Mouse (Mus musculus) forebrain, embryonic 15.5 days (tissue): ENCODE measurements around the gene Gm10135. TPM values are rescaled to one million over a fixed set of nuclear protein-coding genes. Genes with fewer than 3 reads are reported as not detected.
A peak's percentile ranks its signal among the peaks of the same experiment; 100 is the strongest.
"Not testable (repeated sequence)": the region's sequence is repeated elsewhere in the genome, so short reads cannot be mapped to it uniquely, and the experiment has no call there.

Experiments
- ATAC-seq: fragments of 200-750 bp; cut with Nextera tagmentation; replicated peaks from 2 replicates; pipeline ENCODE4 v1.8.0; 2017; ENCODE audit warnings: mild to moderate bottlenecking, moderate TSS enrichment, moderate library complexity
- H3K27ac ChIP-seq: fragments of 300-500 bp; sonication (generic); replicated peaks from 2 replicates; pipeline ENCODE4 v1.5.1; 2015; ENCODE audit warnings: mild to moderate bottlenecking, inconsistent platforms
- H3K27me3 ChIP-seq: fragments of 300-500 bp; sonication (generic); 2 replicates; pipeline ENCODE4 v1.6.1; 2015; ENCODE audit warnings: inconsistent platforms
- H3K36me3 ChIP-seq: fragments of 300-500 bp; sonication (generic); 2 replicates; pipeline ENCODE4 v1.6.1; 2015; ENCODE audit warnings: mild to moderate bottlenecking, inconsistent platforms
- H3K4me1 ChIP-seq: fragments of 300-500 bp; sonication (generic); 2 replicates; pipeline ENCODE4 v1.6.1; 2015; ENCODE audit warnings: inconsistent platforms
- H3K4me2 ChIP-seq: fragments of 300-500 bp; sonication (generic); replicated peaks from 2 replicates; pipeline ENCODE4 v1.6.1; 2015; ENCODE audit warnings: mild to moderate bottlenecking, inconsistent platforms
- H3K4me3 ChIP-seq: fragments of 300-500 bp; sonication (generic); 2 replicates; pipeline ENCODE4 v1.5.1; 2015; ENCODE audit warnings: mild to moderate bottlenecking, inconsistent platforms
- H3K9ac ChIP-seq: fragments of 300-500 bp; sonication (generic); replicated peaks from 2 replicates; pipeline ENCODE4 v1.6.1; 2015; ENCODE audit warnings: mild to moderate bottlenecking, inconsistent platforms
- H3K9me3 ChIP-seq: fragments of 300-500 bp; sonication (generic); 2 replicates; pipeline ENCODE4 v1.6.1; 2016; ENCODE audit warnings: inconsistent platforms
- WGBS: fragments of 180-500 bp; shearing (Covaris S2); methylation state at CpG from one replicate; pipeline ENCODE4 v1.1.7; 2015; ENCODE audit warnings: mixed read lengths; 5-methylcytosine and 5-hydroxymethylcytosine counted together
- polyA plus RNA-seq: library from polyadenylated mRNA; unstranded; fragments of >200 nt; fragmentation: Nextera tagmentation; extraction: Ambion mirVana; gene quantifications from 2 replicates; pipeline ENCODE4 v1.2.1, GENCODE M21; 2015

Gene Gm10135
- polyA plus RNA-seq, result not detected in 2 replicates

- no peak within 1 kb of the TSS for H3K4me2 ChIP-seq
- no peaks in the 10 kb centered on the region for H3K27me3 ChIP-seq
- 98% methylated on average over 7 of the region's 7 CpGs for WGBS
- no peak within 1 kb of the TSS for H3K4me3 ChIP-seq
- no peak within 1 kb of the TSS for H3K27ac ChIP-seq
- peaks cover 28% of the 10 kb centered on the region for H3K36me3 ChIP-seq
- ATAC-seq, result no peak
- no peaks in the 10 kb centered on the region for H3K9me3 ChIP-seq
- H3K4me1 ChIP-seq, result no peaks in the 10 kb centered on the region
- H3K9ac ChIP-seq, result no peak within 1 kb of the TSS
These were observed at the start of gene Gm10135 for GRCm38 (mm10) chr5:72974602-72975001. TSS of gene Gm10135 (minus strand) at chr5:72974702.

GRCm38 (mm10) chr5:73023801-73024200 is 49.3 kb upstream of the Gm10135 start:
- no peak overlapping the region for H3K9ac ChIP-seq
- no peaks in the 10 kb centered on the region for H3K4me1 ChIP-seq
- no peak overlapping the region for H3K27ac ChIP-seq
- no peak overlapping the region for H3K4me2 ChIP-seq
- H3K9me3 ChIP-seq, result no peaks in the 10 kb centered on the region
- H3K27me3 ChIP-seq, result no peaks in the 10 kb centered on the region
- no peak overlapping the region for H3K4me3 ChIP-seq
- ATAC-seq, result no peak
- peaks cover 42% of the 10 kb centered on the region for H3K36me3 ChIP-seq
- 91% methylated on average over 13 of the region's 13 CpGs for WGBS

GRCm38 (mm10) chr5:73014745-73015144 is 40.2 kb upstream of the Gm10135 start:
- WGBS, result 51% methylated on average over 9 of the region's 9 CpGs
- no peak overlapping the region for H3K4me2 ChIP-seq

GRCm38 (mm10) chr5:73013611-73014287 is 39.2 kb upstream of the Gm10135 start:
- Histone ChIP-seq H3K9ac (peak overlapping the region; percentile 48), H3K4me2 (peak overlapping the region; percentile 72), H3K4me3 (peak overlapping the region; percentile 41)
- WGBS, result 2% methylated on average over 44 of the region's 65 CpGs
- not testable (repeated sequence) for H3K9me3 ChIP-seq, H3K27me3 ChIP-seq, H3K36me3 ChIP-seq, H3K27ac ChIP-seq, H3K4me1 ChIP-seq
- peak; percentile 75 for ATAC-seq

More at GRCm38 (mm10) chr5:73014745-73015144, 40.2 kb upstream of the Gm10135 start:
- H3K36me3 ChIP-seq, result no peaks in the 10 kb centered on the region
- H3K9ac ChIP-seq, result no peak overlapping the region
- H3K4me3 ChIP-seq, result no peak overlapping the region
- no peaks in the 10 kb centered on the region for H3K9me3 ChIP-seq
- H3K27ac ChIP-seq, result no peak overlapping the region
- peaks cover 5% of the 10 kb centered on the region; the same call in 1 of the 2 replicates for H3K27me3 ChIP-seq
- peaks cover 6% of the 10 kb centered on the region for H3K4me1 ChIP-seq
- no peak for ATAC-seq

DNA sequence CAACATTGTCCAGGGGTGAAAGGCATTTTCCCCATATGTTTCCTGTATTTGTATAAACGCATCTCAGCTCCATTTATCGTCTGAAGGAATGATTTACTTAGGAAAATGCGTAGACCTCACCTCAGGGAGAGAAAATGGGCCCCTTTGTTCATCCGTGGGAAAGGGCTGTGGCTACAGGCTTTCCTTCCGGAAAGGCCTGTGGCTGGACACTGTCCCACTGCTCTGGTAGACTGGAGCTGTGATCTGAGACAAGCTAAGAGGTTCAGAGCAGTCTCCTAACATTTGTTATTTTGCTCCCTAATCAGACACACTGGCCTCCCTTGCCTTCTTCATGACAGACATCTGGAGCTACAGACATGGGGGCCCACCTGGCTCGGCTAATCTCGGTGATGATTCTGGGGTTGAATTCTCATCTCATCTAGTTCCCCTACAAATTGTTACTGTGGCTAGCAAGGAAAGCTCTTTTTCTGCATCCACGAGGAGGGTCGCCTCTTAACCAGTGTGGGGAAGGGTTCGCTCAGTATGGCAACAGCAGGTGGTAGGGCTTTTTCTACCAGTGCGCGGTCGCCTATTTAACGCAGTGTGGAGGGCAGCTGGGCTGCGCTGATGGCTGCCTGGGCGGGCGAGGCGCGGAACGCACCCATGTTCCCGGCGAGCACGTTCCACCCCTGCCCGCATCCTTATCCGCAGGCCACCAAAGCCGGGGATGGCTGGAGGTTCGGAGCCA is 38.5 kb upstream of the Gm10135 start:
- 24% methylated on average over 22 of the region's 27 CpGs for WGBS
- Histone ChIP-seq H3K4me2 (peak overlapping the region; percentile 72), H3K4me3 (peak overlapping the region; percentile 41)
- not testable (repeated sequence) for H3K27ac ChIP-seq, H3K36me3 ChIP-seq, H3K9ac ChIP-seq, H3K4me1 ChIP-seq, H3K9me3 ChIP-seq, H3K27me3 ChIP-seq
- peak; percentile 61 for ATAC-seq

DNA sequence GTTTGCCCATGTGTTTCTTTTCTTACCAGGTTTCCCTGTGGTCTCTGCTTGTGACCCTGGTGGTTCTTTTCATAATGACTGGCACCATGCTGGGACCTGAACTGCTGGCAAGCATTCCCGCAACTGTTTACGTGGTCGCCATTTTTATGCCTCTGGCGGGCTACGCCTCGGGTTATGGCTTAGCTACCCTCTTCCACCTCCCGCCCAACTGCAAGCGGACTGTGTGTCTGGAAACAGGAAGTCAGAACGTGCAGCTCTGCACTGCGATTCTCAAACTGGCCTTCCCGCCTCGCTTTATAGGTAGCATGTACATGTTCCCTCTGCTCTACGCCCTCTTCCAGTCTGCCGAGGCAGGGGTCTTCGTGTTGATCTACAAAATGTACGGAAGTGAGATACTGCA is 37.3 kb upstream of the Gm10135 start:
- H3K4me2 ChIP-seq, H3K9me3 ChIP-seq, H3K27me3 ChIP-seq, H3K27ac ChIP-seq, H3K4me3 ChIP-seq, H3K9ac ChIP-seq, ATAC-seq, H3K36me3 ChIP-seq: not testable (repeated sequence)
- H3K4me1 ChIP-seq, result peaks cover 13% of the 10 kb centered on the region
- 94% methylated on average over 16 of the region's 16 CpGs for WGBS

DNA sequence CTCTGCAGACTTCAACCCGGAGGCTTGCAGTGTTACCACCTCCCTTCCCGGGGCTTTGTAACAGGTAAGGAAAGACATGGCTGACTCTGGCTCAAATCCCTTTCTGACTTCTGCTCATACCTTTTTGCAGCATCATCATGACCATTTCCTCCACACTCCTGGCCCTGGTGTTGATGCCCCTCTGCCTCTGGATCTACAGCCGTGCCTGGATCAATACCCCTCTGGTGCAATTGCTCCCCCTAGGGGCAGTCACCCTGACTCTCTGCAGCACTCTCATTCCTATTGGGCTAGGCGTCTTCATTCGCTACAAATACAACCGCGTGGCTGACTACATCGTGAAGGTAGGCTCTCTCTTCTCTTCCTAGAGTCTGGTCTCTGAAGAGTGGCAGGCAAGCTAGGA is 33.7 kb upstream of the Gm10135 start:
- H3K4me3 ChIP-seq, H3K27ac ChIP-seq, H3K4me2 ChIP-seq, H3K27me3 ChIP-seq, H3K9ac ChIP-seq, ATAC-seq, H3K9me3 ChIP-seq, H3K36me3 ChIP-seq: not testable (repeated sequence)
- H3K4me1 ChIP-seq, result peaks cover 10% of the 10 kb centered on the region; the same call in 1 of the 2 replicates
- WGBS, result 50% methylated on average over 8 of the region's 8 CpGs

- no peak; the same call in 1 of the 2 replicates for ATAC-seq
- Histone ChIP-seq H3K4me3 (peak overlapping the region; percentile 50), H3K27ac (no peak overlapping the region), H3K9ac (no peak overlapping the region; the same call in 1 of the 2 replicates), H3K9me3 (no peaks in the 10 kb centered on the region), H3K4me1 (peaks cover 10% of the 10 kb centered on the region; the same call in 1 of the 2 replicates), H3K36me3 (no peaks in the 10 kb centered on the region), H3K27me3 (peaks cover 5% of the 10 kb centered on the region; the same call in 1 of the 2 replicates), H3K4me2 (peak overlapping the region; percentile 80)
- 43% methylated on average over 5 of the region's 5 CpGs for WGBS
These were observed 33.1 kb upstream of the Gm10135 start for GRCm38 (mm10) chr5:73007582-73007959.

DNA sequence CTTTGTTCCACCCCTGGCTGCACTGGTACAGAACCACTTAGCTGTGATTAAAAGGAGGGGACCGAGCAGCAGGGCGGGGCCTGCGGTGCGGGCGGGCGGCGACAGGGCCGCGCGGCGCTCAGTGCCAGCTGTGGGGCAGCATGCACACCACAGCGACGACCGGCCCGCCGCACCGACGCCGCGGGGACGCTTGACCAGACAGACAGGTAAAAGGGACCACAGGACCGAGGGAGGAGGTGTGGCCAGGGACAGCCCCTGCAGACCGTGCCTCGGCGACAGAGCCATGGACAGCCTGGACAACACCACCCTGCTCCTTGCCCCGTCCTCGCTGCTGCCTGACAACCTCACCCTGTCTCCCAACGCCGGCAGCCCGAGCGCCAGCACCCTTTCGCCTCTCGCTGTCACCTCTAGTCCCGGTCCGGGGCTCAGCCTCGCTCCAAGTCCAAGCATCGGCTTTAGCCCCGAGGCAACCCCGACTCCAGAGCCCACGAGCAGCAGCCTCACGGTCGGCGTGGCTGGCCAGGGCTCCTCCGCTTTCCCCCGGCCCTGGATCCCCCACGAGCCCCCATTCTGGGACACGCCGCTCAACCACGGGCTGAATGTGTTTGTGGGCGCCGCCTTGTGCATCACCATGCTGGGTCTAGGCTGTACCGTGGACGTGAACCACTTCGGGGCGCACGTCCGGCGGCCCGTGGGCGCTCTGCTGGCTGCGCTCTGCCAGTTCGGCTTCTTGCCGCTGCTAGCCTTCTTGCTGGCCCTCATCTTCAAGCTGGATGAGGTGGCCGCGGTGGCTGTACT is 32.5 kb upstream of the Gm10135 start, which contains the start of gene Slc10a4:
Slc10a4 (plus strand) TSS at position 100 of the 798 bp plus-strand sequence.
- Histone ChIP-seq H3K4me1 (peaks cover 10% of the 10 kb centered on the region; the same call in 1 of the 2 replicates), H3K36me3 (no peaks in the 10 kb centered on the region), H3K4me3 (peak within 1 kb of the TSS; percentile 50), H3K4me2 (peak within 1 kb of the TSS; percentile 80), H3K27ac (no peak within 1 kb of the TSS), H3K27me3 (peaks cover 5% of the 10 kb centered on the region; the same call in 1 of the 2 replicates), H3K9ac (peak within 1 kb of the TSS; percentile 55), H3K9me3 (no peaks in the 10 kb centered on the region)
- ATAC-seq, result peak; percentile 94
- WGBS, result 9% methylated on average over 65 of the region's 65 CpGs

DNA sequence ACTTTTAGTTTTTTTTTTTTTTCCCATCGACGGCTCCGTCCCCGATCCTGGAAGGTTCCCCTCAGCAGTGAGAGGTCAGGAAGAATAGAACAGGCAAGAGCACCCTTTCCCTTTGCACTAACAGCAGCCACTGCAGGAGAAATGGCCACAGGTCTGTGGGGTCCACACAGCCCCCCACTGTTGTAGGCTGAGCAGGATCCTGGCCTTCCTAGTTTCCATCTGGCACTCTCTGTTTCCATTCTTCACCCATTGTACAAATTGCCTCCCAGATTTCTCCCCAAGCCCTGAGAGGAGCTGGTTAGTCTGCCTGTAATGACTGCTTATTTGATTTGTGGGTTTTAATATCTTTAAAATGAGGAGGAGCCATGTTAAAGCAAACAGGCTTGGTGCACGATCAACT is 29.5 kb upstream of the Gm10135 start:
- ATAC-seq, result no peak
- WGBS, result 93% methylated on average over 5 of the region's 5 CpGs
- no peaks in the 10 kb centered on the region for H3K9me3 ChIP-seq

DNA sequence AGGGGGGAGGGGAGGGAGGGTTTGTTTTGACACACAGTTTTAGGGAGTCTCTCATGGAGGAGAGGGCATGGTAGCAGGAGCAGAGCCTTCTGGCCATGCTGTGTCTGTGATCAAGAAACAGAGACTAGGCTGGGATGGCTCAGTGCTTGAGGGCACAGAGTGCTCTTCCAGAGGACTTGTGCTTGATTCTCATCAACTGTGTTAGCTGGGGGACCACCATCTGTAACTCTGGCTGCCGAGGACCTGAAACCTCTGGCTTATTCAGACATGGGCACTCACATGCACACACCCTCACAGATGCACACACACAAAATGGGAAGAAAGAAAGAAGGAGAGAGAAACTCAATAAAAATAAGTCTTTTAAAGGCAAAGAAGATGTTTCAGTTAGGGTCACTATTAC is 24.0 kb upstream of the Gm10135 start:
- H3K27me3 ChIP-seq, ATAC-seq: not testable (repeated sequence)
- 89% methylated on average over 1 of the region's 1 CpGs for WGBS

More for the DNA sequence above, 29.5 kb upstream of the Gm10135 start:
- Histone ChIP-seq H3K9ac (no peak overlapping the region), H3K27ac (no peak overlapping the region), H3K27me3 (peaks cover 5% of the 10 kb centered on the region; the same call in 1 of the 2 replicates), H3K4me2 (no peak overlapping the region), H3K4me3 (no peak overlapping the region), H3K4me1 (peaks cover 10% of the 10 kb centered on the region; the same call in 1 of the 2 replicates), H3K36me3 (no peaks in the 10 kb centered on the region)

More for the DNA sequence above, 24.0 kb upstream of the Gm10135 start:
- H3K36me3 ChIP-seq, H3K4me3 ChIP-seq, H3K4me1 ChIP-seq, H3K9ac ChIP-seq, H3K9me3 ChIP-seq, H3K27ac ChIP-seq, H3K4me2 ChIP-seq: not testable (repeated sequence)
